Comparison of ENCODE assay signal across 7 mouse cellular contexts in genomic region chr15:10713181-10713625, GRCm38 (mm10). TPM values are rescaled to one million over a fixed set of nuclear protein-coding genes. Genes with fewer than 3 reads are reported as not detected.
DNase-seq lines count a peak whose midpoint lies in the region; ATAC-seq and TF ChIP-seq lines count a peak whose summit lies in the region.

No protein-coding gene starts in this region.

- no peak for ATAC-seq in heart, embryonic 15.5 days (replicated peaks; ENCODE audit: insufficient number of reproducible peaks, insufficient read depth, low FRiP score, low read depth)
- ATAC-seq in liver, embryonic 12.5 days = no peak

- peaks cover 0 to 15% of the 10 kb centered on the region in 2 experiments for H3K36me3 ChIP-seq in CH12.LX (replicated peaks in 1 of 2; ENCODE audit: control insufficient read depth in 1 of 2, insufficient read depth in 1 of 2, low read length in 1 of 2)
- H3K36me3 ChIP-seq in heart, embryonic 15.5 days = no peaks in the 10 kb centered on the region
- H3K36me3 ChIP-seq in liver, embryonic 12.5 days = peaks cover 3% of the 10 kb centered on the region; the same call in 1 of the 2 replicates

- dilution Hi-C loops in CH12.LX (cut with MboI; ENCODE audit: extremely low pct_ligation_motif_present, extremely low pct_unique_long_range_greater_than_20kb, low sequenced_read_pairs) = no loop called here

- 23% methylated on average over 13 of the region's 13 CpGs for WGBS in heart, embryonic 15.5 days
- 36% methylated on average over 13 of the region's 13 CpGs for WGBS in liver, embryonic 12.5 days (ENCODE audit: insufficient replicate concordance)

- H3K27me3 ChIP-seq in CH12.LX (replicated peaks) = no peaks in the 10 kb centered on the region
- H3K27me3 ChIP-seq in heart, embryonic 15.5 days = peaks cover 13% of the 10 kb centered on the region; the same call in 1 of the 2 replicates
- peaks cover 46% of the 10 kb centered on the region for H3K27me3 ChIP-seq in liver, embryonic 12.5 days (replicated peaks)

- peak overlapping the region; percentile 79; the same call in 1 of the 2 replicates for H3K4me2 ChIP-seq in CH12.LX (ENCODE audit: insufficient read depth, low read depth, poor library complexity, severe bottlenecking)
- peak overlapping the region; percentile 97 for H3K4me2 ChIP-seq in heart, embryonic 15.5 days
- peak overlapping the region; percentile 86 for H3K4me2 ChIP-seq in liver, embryonic 12.5 days

- TF ChIP-seq EP300 in CH12.LX (IDR thresholded peaks at IDR 0.05; ENCODE audit: low read length) = no peak

- H3K27ac ChIP-seq in CH12.LX (ENCODE audit: insufficient read depth, low read depth) = no peak overlapping the region
- no peak overlapping the region for H3K27ac ChIP-seq in heart, embryonic 15.5 days
- no peak overlapping the region for H3K27ac ChIP-seq in liver, embryonic 12.5 days

- peaks cover 11% of the 10 kb centered on the region for H3K9me3 ChIP-seq in CH12.LX (replicated peaks; ENCODE audit: low read length)
- no peaks in the 10 kb centered on the region for H3K9me3 ChIP-seq in heart, embryonic 15.5 days (replicated peaks)
- H3K9me3 ChIP-seq in liver, embryonic 12.5 days (replicated peaks) = no peaks in the 10 kb centered on the region

- no peak for TF ChIP-seq POLR2A in CH12.LX (IDR thresholded peaks at IDR 0.05; ENCODE audit: low read depth, low read length)

- no peak for TF ChIP-seq CTCF in CH12.LX (conservative IDR thresholded peaks at IDR 0.05 in 1 of 2, IDR thresholded peaks at IDR 0.05 in 1 of 2; ENCODE audit: low read depth in 2 of 2, low read length in 2 of 2)

- H3K79me2 ChIP-seq in CH12.LX (replicated peaks; ENCODE audit: control insufficient read depth, extremely low read depth, insufficient read depth, poor library complexity, severe bottlenecking) = no peaks in the 10 kb centered on the region; the same call in 1 of the 2 replicates

- in situ Hi-C loops in CH12.LX (cut with MboI; ENCODE audit: low pct_ligation_motif_present, low pct_unique_long_range_greater_than_20kb, low sequenced_read_pairs) = no loop called here

- TF ChIP-seq RAD21 in CH12.LX (IDR thresholded peaks at IDR 0.05; ENCODE audit: low read depth, low read length) = no peak

- peak overlapping the region in 2 of 3 experiments; percentile 80 for H3K4me3 ChIP-seq in CH12.LX (replicated peaks in 1 of 3; ENCODE audit: low read depth in 2 of 3, low read length in 2 of 3, poor library complexity in 1 of 3)
- H3K4me3 ChIP-seq in heart, embryonic 15.5 days = peak overlapping the region; percentile 76
- H3K4me3 ChIP-seq in liver, embryonic 12.5 days = peak overlapping the region; percentile 64

- peaks cover 6 to 36% of the 10 kb centered on the region in 2 experiments; a peak in 3 of 4 replicates for H3K4me1 ChIP-seq in CH12.LX (ENCODE audit: control insufficient read depth in 1 of 2, insufficient read depth in 2 of 2)
- H3K4me1 ChIP-seq in heart, embryonic 15.5 days (replicated peaks) = peaks cover 7% of the 10 kb centered on the region
- peaks cover 13% of the 10 kb centered on the region; the same call in 1 of the 2 replicates for H3K4me1 ChIP-seq in liver, embryonic 12.5 days

- peak; percentile 37 for DNase-seq in 416B (ENCODE audit: low read depth)
- no peak for DNase-seq in CH12.LX (ENCODE audit: extremely low read depth)
- no peak for DNase-seq in right cerebral cortex, postnatal 36 days (ENCODE audit: low spot score in 2 of 2)
- DNase-seq in thymus, postnatal 36 days = no peak
- DNase-seq in cerebellum, adult 9-11 months = no peak

- H3K9ac ChIP-seq in CH12.LX (ENCODE audit: insufficient read depth, low read depth) = no peak overlapping the region
- H3K9ac ChIP-seq in heart, embryonic 15.5 days = peak overlapping the region; percentile 79
- H3K9ac ChIP-seq in liver, embryonic 12.5 days = 0 out of 2 replicates have a peak overlapping the region, but pooled peaks have one; percentile 67

TF ChIP-seq in CH12.LX, 34 proteins besides CTCF, POLR2A, EP300 and RAD21:
- TF ChIP-seq ZKSCAN1 (IDR thresholded peaks at IDR 0.05; ENCODE audit: borderline replicate concordance, low read depth, low read length) (no peak), SIN3A (IDR thresholded peaks at IDR 0.05; ENCODE audit: low read length) (0 out of 2 replicates have a peak, but pooled peaks have one; percentile 21)

RNA-seq across cellular contexts. Expression of gene Rai14, which starts 1.2 kb away (rescaled TPM):
- total RNA-seq in CH12.LX (2012; rRNA removed) (7.5 and 8.9 TPM in 2 replicates), CH12.LX (2014; rRNA removed) (9.6 and 10.5 TPM in 2 replicates)
- 14.1 and 14.9 TPM in 2 replicates for polyA plus RNA-seq in CH12.LX (2012; ENCODE audit: insufficient read length, low read depth)
- polyA plus RNA-seq in heart, embryonic 15.5 days (2015; fragmentation: Nextera tagmentation; extraction: Ambion mirVana) = 13.8 and 17.1 TPM in 2 replicates
- 9.2 and 9.7 TPM in 2 replicates for polyA plus RNA-seq in liver, embryonic 12.5 days (2016; fragmentation: Nextera tagmentation; extraction: Ambion mirVana)
